Mouse (Mus musculus) spleen, postnatal 14 days (tissue): Measurements from ENCODE around the gene Fam107b.

Experiments used
- DNase-seq, 2 experiments: peaks; one replicate each; pipeline ENCODE4 v3.0.0; 2021 to 2022; ENCODE audit warnings: low spot score in 2 of 2

Gene Fam107b

GRCm38 (mm10) chr2:3608868-3609854 lies 38.9 kb downstream of the Fam107b start:
- no peak for DNase-seq

DNA sequence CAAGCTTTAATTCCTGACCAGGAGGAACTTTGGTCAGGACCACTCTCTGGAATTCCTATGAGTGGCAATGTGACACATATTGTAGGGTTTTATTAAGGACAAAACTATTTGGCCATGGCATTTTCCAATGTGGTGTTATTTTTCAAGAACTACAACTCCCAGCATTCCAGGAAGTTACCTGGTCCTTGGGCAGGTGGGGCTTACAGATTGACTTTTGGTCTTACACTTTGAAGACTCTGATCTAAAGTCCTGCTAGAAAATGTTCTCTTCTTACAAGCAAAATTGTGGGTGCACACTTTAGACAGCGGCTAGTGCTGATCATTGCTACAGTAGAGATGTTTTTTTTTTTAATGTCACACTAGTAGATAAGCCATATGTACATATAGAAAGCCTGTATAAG lies 48.2 kb downstream of the Fam107b start:
- DNase-seq: no peak

GRCm38 (mm10) chr2:3621568-3621967 lies 51.3 kb downstream of the Fam107b start:
- no peak for DNase-seq

GRCm38 (mm10) chr2:3622158-3622557 lies 51.9 kb downstream of the Fam107b start:
- no peak for DNase-seq

GRCm38 (mm10) chr2:3623207-3623980 lies 53.1 kb downstream of the Fam107b start:
- DNase-seq: no peak

DNA sequence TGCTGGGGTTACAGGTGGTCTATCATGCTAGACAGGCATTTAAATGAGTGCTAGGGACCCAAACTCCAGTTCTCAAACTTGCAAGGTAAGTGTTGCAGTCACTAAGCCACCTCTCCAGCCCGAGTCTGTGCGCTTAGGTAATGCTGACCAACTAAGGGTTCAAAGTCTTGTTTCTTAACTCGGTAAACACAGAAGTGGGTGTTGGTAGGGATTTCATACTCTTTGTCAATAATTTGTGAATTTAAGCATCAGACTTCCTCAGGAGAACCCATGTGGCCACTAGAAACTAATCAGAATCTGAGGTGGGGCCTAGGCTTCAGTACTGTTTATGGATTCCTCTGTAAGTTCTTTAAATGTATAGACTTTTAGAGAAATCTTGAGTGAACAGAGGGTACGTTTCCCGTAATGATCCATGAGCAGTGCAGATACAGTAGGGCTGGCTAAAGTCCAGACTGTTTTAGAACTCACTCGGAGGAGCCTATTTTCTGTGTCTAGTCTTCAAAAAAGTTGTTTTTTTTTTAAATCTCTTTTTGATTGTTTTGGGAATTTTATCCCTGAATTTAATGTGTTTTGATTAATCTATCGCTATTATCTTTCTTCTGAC lies 53.8 kb downstream of the Fam107b start:
- no peak for DNase-seq

- no peak for DNase-seq
Observed at GRCm38 (mm10) chr2:3629096-3629495, 58.8 kb downstream of the Fam107b start.

DNA sequence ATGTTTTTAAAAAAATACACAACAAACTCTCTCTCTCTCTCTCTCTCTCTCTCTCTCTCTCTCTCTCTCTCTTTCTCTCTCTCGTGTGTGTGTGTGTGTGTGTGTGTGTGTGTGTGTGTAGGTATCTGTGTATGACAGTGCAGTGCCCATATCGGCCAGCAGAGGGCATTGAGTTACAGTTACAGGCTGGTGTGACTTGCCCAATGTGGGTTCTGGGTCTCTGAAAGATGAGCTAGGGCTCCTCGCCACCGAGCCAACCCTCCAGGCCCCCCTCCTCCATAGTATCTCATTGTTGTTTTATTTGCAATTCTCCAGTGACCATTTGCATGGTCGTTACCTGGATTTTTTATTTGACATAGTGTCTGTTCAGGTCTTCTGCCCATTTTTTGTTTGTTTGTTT lies 59.5 kb downstream of the Fam107b start:
- DNase-seq: peak in 1 of 2 experiments; percentile 17

DNA sequence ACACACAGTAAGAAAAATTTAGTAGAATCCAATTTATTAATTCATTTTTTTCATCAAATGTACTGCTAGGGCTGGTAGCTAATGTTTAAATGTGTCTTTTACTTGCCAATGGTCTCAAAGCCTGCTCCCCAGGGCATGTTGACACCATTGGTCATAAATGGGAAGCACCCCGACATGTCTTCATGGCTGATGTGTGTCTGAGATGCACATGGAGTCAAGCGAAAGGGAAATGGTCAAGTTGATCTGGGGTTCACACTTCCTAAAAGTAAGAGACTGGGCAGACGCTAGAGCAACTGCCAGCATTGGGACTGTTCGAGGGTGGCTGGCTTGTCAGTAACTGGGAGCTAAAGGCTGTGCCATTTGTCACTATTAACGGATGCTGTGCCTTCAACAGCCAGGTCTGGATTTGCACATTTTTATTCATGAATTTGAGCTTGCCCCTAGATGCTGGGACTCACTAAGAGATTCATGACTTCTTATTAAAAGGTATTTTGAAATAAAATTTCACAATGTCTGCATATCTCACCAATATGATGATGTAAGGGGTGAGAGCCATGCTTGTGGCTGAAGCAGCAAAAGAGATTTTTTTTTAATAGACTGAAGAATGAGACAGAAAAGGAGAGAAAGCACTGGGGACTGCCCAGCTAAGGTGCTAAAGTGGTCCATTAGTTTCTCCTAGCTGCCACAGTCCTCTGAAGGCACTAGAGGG lies 60.6 kb downstream of the Fam107b start:
- no peak for DNase-seq

DNA sequence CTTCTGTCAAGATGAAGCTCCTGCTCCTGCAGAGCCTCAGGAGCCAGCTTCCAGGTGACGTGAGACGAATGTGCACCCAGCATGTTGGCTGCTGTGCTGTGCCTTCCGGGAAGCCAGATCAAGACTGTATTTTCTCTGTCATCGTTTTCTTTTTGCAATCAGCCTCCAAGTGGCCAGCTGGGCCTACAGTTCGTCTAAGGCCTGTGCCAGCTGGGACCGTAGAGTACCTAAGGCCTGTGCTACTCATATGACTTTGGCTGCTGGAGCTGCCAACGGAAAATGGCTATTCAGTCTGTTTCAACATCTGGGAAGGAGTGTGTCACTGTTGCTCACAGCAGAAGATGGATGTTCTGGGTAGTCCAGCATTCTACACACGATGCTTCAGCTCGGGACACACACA lies 62.8 kb downstream of the Fam107b start:
- DNase-seq: no peak

- DNase-seq: no peak
Observed at GRCm38 (mm10) chr2:3636771-3637170, 66.5 kb downstream of the Fam107b start.

- no peak for DNase-seq
Observed at GRCm38 (mm10) chr2:3641001-3641770, 70.9 kb downstream of the Fam107b start.

DNA sequence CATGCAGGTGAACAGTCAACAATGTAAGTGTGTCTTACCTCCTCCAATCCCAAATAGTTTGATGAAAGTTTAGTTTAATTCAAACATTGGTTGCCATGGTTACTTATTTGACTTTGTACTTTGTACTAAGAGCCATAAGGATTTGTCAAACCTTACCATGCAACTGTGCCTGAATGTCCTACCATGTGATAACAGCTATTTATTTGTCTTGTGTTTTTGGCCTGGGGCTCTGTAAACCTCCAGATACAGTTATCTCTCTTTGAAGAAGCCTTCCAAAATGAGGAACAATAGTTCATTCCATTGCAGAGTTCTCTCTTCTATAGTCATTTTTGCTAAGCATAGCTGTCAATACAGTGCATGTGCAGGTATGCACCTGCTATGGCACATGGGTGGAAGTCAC lies 72.7 kb downstream of the Fam107b start:
- DNase-seq: no peak

DNA sequence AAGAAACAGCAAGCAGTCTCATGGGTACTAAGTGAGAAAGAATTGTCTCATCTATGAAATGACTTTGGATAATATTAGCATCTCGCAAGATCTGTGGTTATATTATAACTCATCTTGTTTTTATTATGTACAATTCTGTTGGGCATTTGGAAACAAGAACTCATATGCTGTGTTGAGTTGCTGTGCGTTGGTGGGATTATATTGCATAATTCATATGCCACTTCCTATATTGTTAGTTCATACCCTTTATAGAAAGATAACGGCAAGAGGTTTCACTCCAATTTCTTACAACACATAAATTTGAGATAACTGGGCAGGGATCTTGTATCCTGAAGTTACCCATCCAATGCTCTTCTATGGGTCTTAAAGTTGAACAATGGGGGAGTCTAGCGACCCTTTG lies 75.5 kb downstream of the Fam107b start:
- DNase-seq: no peak

DNA sequence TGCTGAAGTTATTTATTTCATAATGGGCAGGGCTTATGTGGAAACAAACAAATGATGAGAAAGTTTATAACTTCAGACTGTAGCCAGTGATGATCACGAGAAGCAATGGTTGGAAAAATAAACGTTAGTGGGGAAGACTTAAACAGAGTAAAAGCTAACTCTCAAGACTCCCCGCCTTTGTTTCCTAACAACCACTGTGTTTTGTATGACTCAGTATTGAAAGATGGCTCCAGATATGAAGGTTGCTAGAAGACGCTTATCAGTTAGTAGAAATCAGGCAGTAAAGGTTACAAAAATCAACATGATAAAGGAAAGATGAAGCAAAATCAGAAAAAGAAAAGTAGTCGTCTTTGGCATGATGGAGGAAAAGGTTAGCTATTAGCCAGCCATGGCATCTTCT lies 78.9 kb downstream of the Fam107b start:
- no peak for DNase-seq

- DNase-seq: no peak
Observed at GRCm38 (mm10) chr2:3654606-3655005, 84.3 kb downstream of the Fam107b start.

DNA sequence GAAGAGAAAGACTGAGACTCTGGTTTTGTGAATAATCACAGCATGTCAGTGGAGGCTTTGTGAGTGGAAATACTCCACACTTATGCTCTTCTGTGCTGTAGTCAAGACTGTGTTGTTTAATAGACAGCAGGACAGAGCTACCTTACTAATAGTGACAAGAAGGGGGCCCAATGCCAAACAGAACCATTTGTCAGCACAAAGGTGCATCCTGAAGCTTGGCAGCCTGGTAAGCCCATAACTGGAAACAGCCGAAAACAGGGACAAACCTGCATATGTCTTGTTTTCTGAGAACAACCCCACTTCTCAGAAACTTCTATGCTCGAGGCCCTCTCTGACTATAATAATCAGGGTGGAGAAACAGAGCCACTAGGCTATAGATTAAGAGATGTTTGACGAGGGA lies 85.8 kb downstream of the Fam107b start:
- no peak for DNase-seq

DNA sequence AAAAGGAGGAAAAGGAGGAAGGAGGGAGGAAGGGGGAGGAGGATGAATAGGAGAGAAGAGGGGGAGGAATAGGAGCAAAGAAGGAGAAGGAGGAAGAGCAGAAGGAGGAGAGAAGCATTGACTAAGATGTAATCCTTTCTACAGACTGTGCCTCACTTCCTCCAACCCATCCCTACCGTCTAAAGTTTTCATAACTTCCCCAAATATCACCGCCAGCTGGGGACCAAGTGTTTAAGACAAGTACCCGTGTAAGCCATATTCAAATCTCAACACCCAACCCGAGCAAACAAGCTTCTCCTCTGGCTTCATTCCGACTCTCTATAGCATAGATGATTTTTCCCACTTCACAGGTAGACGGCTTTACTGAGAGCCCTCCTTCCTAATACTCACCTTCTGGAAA lies 86.5 kb downstream of the Fam107b start:
- DNase-seq: peak in 1 of 2 experiments; percentile 17

- DNase-seq: no peak
Observed at GRCm38 (mm10) chr2:3657376-3657775, 87.1 kb downstream of the Fam107b start.

DNA sequence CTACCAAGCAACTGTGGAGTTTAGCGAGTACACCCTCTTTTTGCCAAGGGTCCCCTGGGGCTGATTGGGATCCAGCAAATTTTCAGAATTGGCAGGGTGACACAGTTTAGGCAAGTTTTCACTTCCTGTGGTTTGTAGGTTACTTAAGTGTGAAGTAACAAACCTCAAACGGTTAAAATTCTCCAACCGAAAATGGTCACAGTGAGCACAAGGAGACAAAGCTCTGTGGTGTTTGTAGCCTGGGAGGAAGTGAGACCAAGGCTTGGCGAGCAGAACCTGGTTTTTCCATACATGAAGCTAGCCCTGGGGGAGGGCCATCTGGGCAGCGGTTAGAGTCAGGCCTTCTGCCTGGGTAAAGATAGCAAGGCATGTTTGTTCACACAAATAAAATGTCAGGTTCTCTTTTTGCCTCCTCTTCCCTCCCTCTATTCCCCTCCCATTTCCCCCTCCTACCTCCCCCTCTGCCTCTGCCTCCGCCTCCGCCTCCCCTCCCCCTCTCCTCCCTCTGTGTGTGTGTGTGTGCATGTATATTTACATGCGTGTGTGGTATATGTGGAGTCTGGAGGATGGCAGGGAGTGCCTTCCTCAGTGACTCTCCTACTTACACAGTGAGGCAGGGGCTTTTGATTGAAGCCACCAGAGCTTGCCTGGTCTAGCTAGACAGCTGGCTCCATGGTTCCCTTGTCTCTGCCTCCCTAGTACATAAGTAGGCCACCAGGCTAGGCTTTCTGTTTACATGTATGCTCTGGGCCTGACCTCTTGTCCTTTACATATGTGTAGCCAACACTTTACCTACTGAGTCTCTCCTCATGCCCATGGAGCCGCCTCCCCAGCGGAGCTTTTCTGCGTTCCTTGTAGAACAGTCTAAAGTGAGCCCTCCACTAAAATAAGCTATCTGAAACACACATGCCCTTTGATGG lies 87.8 kb downstream of the Fam107b start:
- DNase-seq: peak; percentile 30 to 48
